In genomic region chr6:112620027-112620426, GRCm38 (mm10) we compare ENCODE assay signal across 26 mouse cellular contexts.
A peak's percentile ranks its signal among the peaks of the same experiment; 100 is the strongest.
DNase-seq lines count a peak whose midpoint lies in the region; ATAC-seq and TF ChIP-seq lines count a peak whose summit lies in the region.
"Had no signal": no experiment of that assay in that cellular context is flagged by ENCODE, and none has a peak within 500 bp of the region (broad histone marks: within the 10 kb centered on the region; RNA-seq: fewer than 3 reads in every experiment).

No protein-coding gene starts in this region.

- H3K4me2 ChIP-seq in heart, embryonic 12.5 days, result no peak overlapping the region
- no peak overlapping the region for H3K4me2 ChIP-seq in intestine, postnatal 0 days (replicated peaks; ENCODE audit: low read depth)
- H3K4me2 ChIP-seq in stomach, embryonic 15.5 days, result no peak overlapping the region
- H3K4me2 ChIP-seq: embryonic facial prominence, embryonic 13.5 days; forebrain, embryonic 12.5 days; forebrain, embryonic 15.5 days; heart, embryonic 13.5 days; hindbrain, embryonic 14.5 days had no signal

- no peak overlapping the region for H3K27ac ChIP-seq in heart, embryonic 10.5 days
- no peak overlapping the region for H3K27ac ChIP-seq in heart, embryonic 12.5 days (ENCODE audit: poor library complexity, severe bottlenecking)
- no peak overlapping the region for H3K27ac ChIP-seq in intestine, postnatal 0 days (ENCODE audit: low read depth, low read length)
- H3K27ac ChIP-seq in stomach, embryonic 15.5 days, result no peak overlapping the region
- H3K27ac ChIP-seq: embryonic facial prominence, embryonic 10.5 days; embryonic facial prominence, embryonic 13.5 days; forebrain, embryonic 12.5 days; forebrain, embryonic 15.5 days; gastrocnemius, adult 2 months; heart, embryonic 13.5 days; hindbrain, embryonic 14.5 days; hindbrain, postnatal 0 days had no signal

- no peaks in the 10 kb centered on the region for H3K9me3 ChIP-seq in heart, embryonic 10.5 days
- H3K9me3 ChIP-seq in heart, embryonic 12.5 days (replicated peaks), result no peaks in the 10 kb centered on the region
- H3K9me3 ChIP-seq in intestine, postnatal 0 days (ENCODE audit: control insufficient read depth), result no peaks in the 10 kb centered on the region
- no peaks in the 10 kb centered on the region for H3K9me3 ChIP-seq in stomach, embryonic 15.5 days
- H3K9me3 ChIP-seq: embryonic facial prominence, embryonic 10.5 days; embryonic facial prominence, embryonic 13.5 days; forebrain, embryonic 12.5 days; forebrain, embryonic 15.5 days; heart, embryonic 13.5 days had no signal

- no peak overlapping the region for H3K9ac ChIP-seq in heart, embryonic 12.5 days
- no peak overlapping the region for H3K9ac ChIP-seq in intestine, postnatal 0 days (ENCODE audit: low read depth, low read length)
- no peak overlapping the region for H3K9ac ChIP-seq in stomach, embryonic 15.5 days
- H3K9ac ChIP-seq: embryonic facial prominence, embryonic 13.5 days; forebrain, embryonic 12.5 days; forebrain, embryonic 15.5 days; heart, embryonic 13.5 days; hindbrain, embryonic 14.5 days had no signal

- intact Hi-C loops in left cerebral cortex, postnatal 36 days (cut with DNase I), result no loop called here

- no peak for ATAC-seq in heart, embryonic 12.5 days (ENCODE audit: insufficient number of reproducible peaks, low FRiP score)
- peak; percentile 65 for ATAC-seq in intestine, postnatal 0 days
- peak; percentile 58; the same call in 1 of the 2 replicates for ATAC-seq in stomach, embryonic 15.5 days (ENCODE audit: insufficient read depth, low FRiP score, low read depth)
- ATAC-seq: activated CD4-positive, CD25-positive, alpha-beta regulatory T cell, adult 4 months; forebrain, embryonic 15.5 days; hindbrain, postnatal 0 days had no signal

- no peak overlapping the region for H3K4me3 ChIP-seq in heart, embryonic 10.5 days
- no peak overlapping the region for H3K4me3 ChIP-seq in heart, embryonic 12.5 days
- no peak overlapping the region for H3K4me3 ChIP-seq in intestine, postnatal 0 days (ENCODE audit: low read depth, low read length)
- no peak overlapping the region for H3K4me3 ChIP-seq in stomach, embryonic 15.5 days (replicated peaks)
- H3K4me3 ChIP-seq: embryonic facial prominence, embryonic 10.5 days; embryonic facial prominence, embryonic 13.5 days; erythroblast, embryonic 14.5 days; forebrain, embryonic 12.5 days; forebrain, embryonic 15.5 days; gastrocnemius, adult 2 months; heart, embryonic 13.5 days had no signal

- no peak for TF ChIP-seq CTCF in intestine, postnatal 0 days (IDR thresholded peaks at IDR 0.05; ENCODE audit: low read depth)

- DNase-seq in heart, embryonic 10.5 days (ENCODE audit: low spot score), result peak; percentile 63
- DNase-seq in left cerebral cortex, postnatal 36 days (ENCODE audit: low spot score in 2 of 2), result no peak
- DNase-seq in urinary bladder, postnatal 36 days (ENCODE audit: low spot score in 2 of 2), result no peak
- DNase-seq in left cerebral cortex, adult 11 months (ENCODE audit: low spot score), result no peak
- DNase-seq: adrenal gland, postnatal 10 days; cerebellum, adult 11 months; cerebellum, adult 9-11 months; cerebellum, postnatal 25 days; embryo, embryonic 11 days; gastrocnemius, adult 2 months; gastrocnemius, postnatal 14 days; heart, adult 11 months; heart, postnatal 14 days; heart, postnatal 4 days had no signal

- H3K27me3 ChIP-seq in heart, embryonic 10.5 days (ENCODE audit: insufficient read depth, poor library complexity, severe bottlenecking), result no peaks in the 10 kb centered on the region
- no peaks in the 10 kb centered on the region for H3K27me3 ChIP-seq in heart, embryonic 12.5 days (replicated peaks)
- no peaks in the 10 kb centered on the region for H3K27me3 ChIP-seq in intestine, postnatal 0 days (replicated peaks; ENCODE audit: control insufficient read depth, insufficient read depth, low read length)
- no peaks in the 10 kb centered on the region for H3K27me3 ChIP-seq in stomach, embryonic 15.5 days (replicated peaks)
- H3K27me3 ChIP-seq: embryonic facial prominence, embryonic 13.5 days; forebrain, embryonic 12.5 days; forebrain, embryonic 15.5 days; heart, embryonic 13.5 days had no signal

- peaks cover 9% of the 10 kb centered on the region; the same call in 1 of the 2 replicates for H3K36me3 ChIP-seq in heart, embryonic 10.5 days
- H3K36me3 ChIP-seq in heart, embryonic 12.5 days, result peaks cover 15% of the 10 kb centered on the region; the same call in 1 of the 2 replicates
- no peaks in the 10 kb centered on the region for H3K36me3 ChIP-seq in intestine, postnatal 0 days (ENCODE audit: control insufficient read depth, insufficient read depth)
- no peaks in the 10 kb centered on the region for H3K36me3 ChIP-seq in stomach, embryonic 15.5 days
- H3K36me3 ChIP-seq: forebrain, embryonic 15.5 days had no signal

- WGBS in heart, embryonic 10.5 days, result 83% methylated on average over 5 of the region's 5 CpGs
- 83% methylated on average over 5 of the region's 5 CpGs for WGBS in heart, embryonic 12.5 days
- 39% methylated on average over 5 of the region's 5 CpGs for WGBS in intestine, postnatal 0 days
- 67% methylated on average over 5 of the region's 5 CpGs for WGBS in stomach, embryonic 15.5 days

- H3K4me1 ChIP-seq in heart, embryonic 10.5 days, result no peaks in the 10 kb centered on the region
- no peaks in the 10 kb centered on the region for H3K4me1 ChIP-seq in heart, embryonic 12.5 days (replicated peaks)
- H3K4me1 ChIP-seq in intestine, postnatal 0 days (replicated peaks; ENCODE audit: control insufficient read depth, insufficient read depth, low read length), result no peaks in the 10 kb centered on the region
- H3K4me1 ChIP-seq in stomach, embryonic 15.5 days, result no peaks in the 10 kb centered on the region
- H3K4me1 ChIP-seq: embryonic facial prominence, embryonic 10.5 days; embryonic facial prominence, embryonic 13.5 days; forebrain, embryonic 12.5 days; forebrain, embryonic 15.5 days; heart, embryonic 13.5 days had no signal
